Mouse (Mus musculus) lung, postnatal 0 days (tissue): Measurements from ENCODE around the gene Il12b. TPM values are rescaled to one million over a fixed set of nuclear protein-coding genes. Genes with fewer than 3 reads are reported as not detected.
A peak's percentile ranks its signal among the peaks of the same experiment; 100 is the strongest.

Source experiments
- ATAC-seq: fragments of 200-750 bp; cut with Nextera tagmentation; 2 replicates; pipeline ENCODE4 v1.8.0; 2017; ENCODE audit warnings: moderate library complexity
- DNase-seq: peaks from one replicate; pipeline ENCODE4 v3.0.0-alpha.2; 2016; ENCODE audit warnings: low spot score
- H3K27ac ChIP-seq: fragments of 300-500 bp; sonication (generic); 2 replicates; pipeline ENCODE4 v1.5.1; 2014; ENCODE audit warnings: antibody characterized with exemption, mild to moderate bottlenecking, low read length, mixed read lengths
- H3K27me3 ChIP-seq: fragments of 300-500 bp; sonication (generic); replicated peaks from 2 replicates; pipeline ENCODE4 v1.6.1; 2014; ENCODE audit warnings: low read length, mixed read lengths; ENCODE audit not compliant: insufficient read depth
- H3K36me3 ChIP-seq: fragments of 300-500 bp; sonication (generic); 2 replicates; pipeline ENCODE4 v1.6.1; 2014; ENCODE audit warnings: low read length, mixed read lengths; ENCODE audit not compliant: insufficient read depth
- H3K4me1 ChIP-seq: fragments of 300-500 bp; sonication (generic); 2 replicates; pipeline ENCODE4 v1.6.1; 2014; ENCODE audit warnings: antibody characterized with exemption, low read depth, low read length, mixed read lengths; ENCODE audit not compliant: insufficient read depth
- H3K4me2 ChIP-seq: fragments of 300-500 bp; sonication (generic); replicated peaks from 2 replicates; pipeline ENCODE4 v1.6.1; 2014; ENCODE audit warnings: low read depth, mild to moderate bottlenecking, low read length, moderate library complexity, mixed read lengths
- H3K4me3 ChIP-seq: fragments of 300-500 bp; sonication (generic); 2 replicates; pipeline ENCODE4 v1.5.1; 2014; ENCODE audit warnings: low read depth, low read length
- H3K9ac ChIP-seq: fragments of 300-500 bp; sonication (generic); replicated peaks from 2 replicates; pipeline ENCODE4 v1.6.1; 2014; ENCODE audit warnings: low read depth, mild to moderate bottlenecking
- H3K9me3 ChIP-seq: fragments of 300-500 bp; sonication (generic); 2 replicates; pipeline ENCODE4 v1.6.1; 2016; ENCODE audit warnings: low read length, mixed read lengths
- CTCF ChIP-seq: IDR thresholded peaks from 2 replicates; pipeline ENCODE4 v1.5.1; 2016; ENCODE audit warnings: antibody characterized with exemption, mild to moderate bottlenecking
- EP300 ChIP-seq: IDR thresholded peaks from 2 replicates; pipeline ENCODE4 v1.6.1; 2016; ENCODE audit warnings: antibody characterized with exemption, mild to moderate bottlenecking, control low read depth
- WGBS: fragments of 180-500 bp; shearing (Covaris S2); extraction: QIAGEN DNeasy Blood & Tissue Kit; methylation state at CpG from one replicate; pipeline ENCODE4 v1.1.7; 2014; 5-methylcytosine and 5-hydroxymethylcytosine counted together
- polyA plus RNA-seq: library from polyadenylated mRNA; unstranded; fragments of >200 nt; fragmentation: Nextera tagmentation; extraction: Ambion mirVana; gene quantifications from 2 replicates; pipeline ENCODE4 v1.2.1, GENCODE M21; 2015

Il12b gene
- polyA plus RNA-seq, 1 experiment from 2014 or later, result 0.18 TPM

DNA sequence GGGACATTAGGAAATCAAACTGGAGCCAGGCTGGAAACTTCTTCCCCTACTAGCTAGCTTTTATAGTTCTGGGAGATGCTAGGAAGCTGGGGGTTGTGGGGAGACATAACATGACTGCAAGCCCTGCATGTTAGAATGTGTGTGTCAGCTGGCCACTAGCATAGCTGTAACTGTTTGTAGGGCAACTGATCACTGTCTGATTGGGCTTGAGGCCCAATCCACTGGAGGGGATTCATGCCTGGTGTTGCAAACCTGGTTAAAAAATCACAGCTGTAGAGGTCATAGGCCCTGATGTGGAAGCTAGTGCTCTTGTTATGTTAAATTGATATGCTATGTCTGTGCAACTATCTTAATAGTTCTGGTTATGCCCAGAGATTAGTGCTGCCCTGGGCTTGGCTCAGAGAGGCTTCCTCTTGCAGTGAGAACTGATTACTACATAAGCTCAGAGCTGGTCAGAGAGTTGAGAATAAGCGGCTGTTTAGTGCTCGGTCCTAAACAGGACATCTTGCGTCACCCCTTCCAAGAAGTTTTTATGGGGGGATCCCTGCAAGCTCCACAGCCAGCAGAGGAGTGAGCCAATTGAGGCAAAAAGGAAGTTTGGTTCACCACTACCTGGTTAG is 19.3 kb upstream of the Il12b start:
- ATAC-seq (peak; percentile 85), DNase-seq (peak; percentile 81)
- no peak overlapping the region for H3K27ac ChIP-seq
- H3K9me3 ChIP-seq, result no peaks in the 10 kb centered on the region
- no peak overlapping the region for H3K4me2 ChIP-seq
- H3K36me3 ChIP-seq, result no peaks in the 10 kb centered on the region
- H3K4me3 ChIP-seq, result no peak overlapping the region
- no peaks in the 10 kb centered on the region for H3K4me1 ChIP-seq
- no peaks in the 10 kb centered on the region for H3K27me3 ChIP-seq
- TF ChIP-seq EP300 (no peak), CTCF (no peak)
- no peak overlapping the region for H3K9ac ChIP-seq
- 66% methylated on average over 3 of the region's 3 CpGs for WGBS

GRCm38 (mm10) chr11:44382200-44382599 is 17.7 kb upstream of the Il12b start:
- Histone ChIP-seq H3K27me3 (no peaks in the 10 kb centered on the region), H3K4me1 (no peaks in the 10 kb centered on the region), H3K9me3 (no peaks in the 10 kb centered on the region), H3K4me3 (no peak overlapping the region), H3K9ac (no peak overlapping the region), H3K4me2 (no peak overlapping the region), H3K36me3 (no peaks in the 10 kb centered on the region), H3K27ac (no peak overlapping the region)
- DNase-seq (no peak), ATAC-seq (no peak)
- TF ChIP-seq CTCF (no peak), EP300 (no peak)
- 67% methylated on average over 3 of the region's 3 CpGs for WGBS

- no peaks in the 10 kb centered on the region for H3K9me3 ChIP-seq
- H3K4me1 ChIP-seq, result no peaks in the 10 kb centered on the region
- no peak for TF ChIP-seq EP300
- TF ChIP-seq CTCF, result no peak
- WGBS, result 84% methylated on average over 2 of the region's 2 CpGs
- no peak overlapping the region for H3K4me3 ChIP-seq
- ATAC-seq, result no peak
- no peak overlapping the region for H3K27ac ChIP-seq
- no peak overlapping the region for H3K4me2 ChIP-seq
- no peaks in the 10 kb centered on the region for H3K27me3 ChIP-seq
- H3K36me3 ChIP-seq, result no peaks in the 10 kb centered on the region
- no peak overlapping the region for H3K9ac ChIP-seq
- no peak for DNase-seq
Measured at GRCm38 (mm10) chr11:44387031-44387430, 12.8 kb upstream of the Il12b start.

- peak; percentile 16 for DNase-seq
- no peaks in the 10 kb centered on the region for H3K4me1 ChIP-seq
Measured at GRCm38 (mm10) chr11:44389993-44390701, 9.7 kb upstream of the Il12b start.

GRCm38 (mm10) chr11:44393101-44393810 is 6.6 kb upstream of the Il12b start:
- no peaks in the 10 kb centered on the region for H3K36me3 ChIP-seq
- no peak overlapping the region for H3K9ac ChIP-seq
- no peak overlapping the region for H3K27ac ChIP-seq
- WGBS, result 55% methylated on average over 8 of the region's 8 CpGs
- H3K4me3 ChIP-seq, result no peak overlapping the region
- TF ChIP-seq EP300, result peak; percentile 68
- no peak for TF ChIP-seq CTCF
- ATAC-seq (peak; percentile 82), DNase-seq (peak; percentile 61)
- H3K27me3 ChIP-seq, result no peaks in the 10 kb centered on the region
- H3K4me2 ChIP-seq, result no peak overlapping the region
- no peaks in the 10 kb centered on the region for H3K4me1 ChIP-seq
- no peaks in the 10 kb centered on the region for H3K9me3 ChIP-seq

More at GRCm38 (mm10) chr11:44389993-44390701, 9.7 kb upstream of the Il12b start:
- H3K9ac ChIP-seq, result no peak overlapping the region
- peak; percentile 25; the same call in 1 of the 2 replicates for ATAC-seq
- no peak for TF ChIP-seq EP300
- no peak for TF ChIP-seq CTCF
- no peaks in the 10 kb centered on the region for H3K27me3 ChIP-seq
- H3K27ac ChIP-seq, result no peak overlapping the region
- no peak overlapping the region for H3K4me3 ChIP-seq
- H3K36me3 ChIP-seq, result no peaks in the 10 kb centered on the region
- no peak overlapping the region for H3K4me2 ChIP-seq
- H3K9me3 ChIP-seq, result no peaks in the 10 kb centered on the region
- WGBS, result 28% methylated on average over 6 of the region's 6 CpGs

- H3K4me3 ChIP-seq, result no peak overlapping the region
- no peaks in the 10 kb centered on the region for H3K36me3 ChIP-seq
- H3K9me3 ChIP-seq, result no peaks in the 10 kb centered on the region
- no peaks in the 10 kb centered on the region for H3K4me1 ChIP-seq
- TF ChIP-seq EP300, result no peak
- TF ChIP-seq CTCF, result no peak
- H3K4me2 ChIP-seq, result no peak overlapping the region
- no peak overlapping the region for H3K27ac ChIP-seq
- H3K9ac ChIP-seq, result no peak overlapping the region
- 64% methylated on average over 4 of the region's 4 CpGs for WGBS
- DNase-seq (no peak), ATAC-seq (no peak)
- no peaks in the 10 kb centered on the region for H3K27me3 ChIP-seq
Measured at GRCm38 (mm10) chr11:44395401-44395800, 4.5 kb upstream of the Il12b start.
